Mouse (Mus musculus) gonadal fat pad, adult 2 months (tissue): ENCODE measurements around the gene Cmtm3. TPM values are rescaled to one million over a fixed set of nuclear protein-coding genes. Genes with fewer than 3 reads are reported as not detected.
A peak's percentile ranks its signal among the peaks of the same experiment; 100 is the strongest.

Experiments
- DNase-seq: peaks from one replicate; pipeline ENCODE4 v3.0.0-alpha.2; 2012; ENCODE audit warnings: low read depth
- polyA plus RNA-seq: library from polyadenylated mRNA; depleted of rRNA; stranded (reverse); fragments of >200 nt; gene quantifications from 2 replicates; pipeline ENCODE4 v1.2.3, GENCODE M21; 2012

Cmtm3 gene
- polyA plus RNA-seq, 1 experiment: 67.8 TPM

DNA sequence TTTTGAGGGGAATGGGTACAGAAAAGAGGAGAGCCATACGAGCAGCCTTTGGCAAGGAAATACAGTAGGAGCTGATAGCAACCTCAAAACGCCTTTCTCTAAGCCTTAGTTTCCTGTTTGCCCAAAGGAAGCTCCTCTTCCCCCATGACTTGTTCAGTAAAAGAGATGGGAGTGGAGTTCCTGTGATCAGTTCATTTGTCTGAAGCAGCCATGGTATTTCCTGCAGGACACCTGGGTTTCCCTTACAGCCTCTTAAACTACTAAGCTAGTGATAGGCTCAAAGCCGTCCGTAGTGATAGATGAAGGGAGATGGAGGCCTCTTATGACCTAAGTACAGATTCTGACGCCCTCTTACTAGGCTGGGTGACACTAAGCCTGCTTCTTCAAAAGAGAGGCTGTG is 3.2 kb downstream of the Cmtm3 start:
- no peak for DNase-seq

DNA sequence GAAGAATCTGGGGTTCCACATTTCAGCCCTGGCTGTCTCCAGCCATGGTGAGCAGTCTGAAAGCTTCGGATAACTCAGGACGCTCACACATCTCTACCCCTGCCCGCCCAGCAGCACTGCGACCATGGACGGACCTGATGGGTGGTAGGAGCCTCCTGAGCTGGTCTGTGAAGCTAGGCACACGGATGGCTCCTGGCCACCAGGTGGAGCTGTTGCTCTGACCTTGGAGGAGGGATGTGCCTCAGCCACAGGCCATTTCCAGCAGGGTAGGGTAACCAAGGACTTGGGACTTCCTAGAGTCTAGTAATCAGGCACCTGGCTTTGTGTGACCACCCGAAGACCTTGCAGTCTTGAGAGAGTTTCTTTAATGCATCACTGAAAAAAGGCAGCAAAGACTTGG is 4.7 kb downstream of the Cmtm3 start:
- no peak for DNase-seq

DNA sequence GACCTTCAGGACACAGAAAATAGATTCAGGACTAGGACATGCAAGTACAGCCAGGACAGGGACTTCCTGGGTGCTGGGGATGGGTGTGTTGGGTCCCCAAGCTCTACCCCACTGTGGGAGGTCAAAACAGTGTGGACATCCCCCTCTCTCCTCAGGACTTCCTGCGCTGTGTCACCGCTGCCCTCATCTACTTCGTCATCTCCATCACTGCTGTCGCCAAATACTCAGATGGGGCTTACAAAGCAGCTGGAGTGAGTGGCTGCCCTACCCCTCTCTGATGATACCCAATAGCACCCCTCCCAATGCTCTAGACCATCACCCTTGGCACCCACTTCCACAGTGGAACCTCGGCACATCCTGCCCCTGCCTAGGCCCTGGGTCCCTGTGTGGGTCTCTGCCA is 5.4 kb downstream of the Cmtm3 start:
- no peak for DNase-seq

DNA sequence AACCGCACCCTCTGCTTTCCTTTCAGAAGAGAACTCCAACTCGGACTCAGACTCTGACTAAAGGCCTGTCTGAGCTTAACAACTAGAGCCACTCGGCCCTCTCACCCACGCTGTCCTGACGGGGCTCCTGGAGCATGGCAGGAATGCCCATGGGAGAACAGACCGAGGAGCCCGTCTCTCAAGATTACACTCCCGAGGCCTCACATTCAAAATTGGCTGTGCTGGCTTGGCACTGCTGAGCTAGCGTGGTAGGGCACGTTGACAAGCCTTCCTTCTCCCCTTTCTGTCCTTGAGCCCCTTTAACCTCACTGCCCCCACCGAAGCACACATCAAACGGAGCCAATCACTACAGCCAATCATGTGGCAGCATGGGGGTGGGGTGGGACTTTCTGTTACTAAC is 7.5 kb downstream of the Cmtm3 start:
- no peak for DNase-seq

DNA sequence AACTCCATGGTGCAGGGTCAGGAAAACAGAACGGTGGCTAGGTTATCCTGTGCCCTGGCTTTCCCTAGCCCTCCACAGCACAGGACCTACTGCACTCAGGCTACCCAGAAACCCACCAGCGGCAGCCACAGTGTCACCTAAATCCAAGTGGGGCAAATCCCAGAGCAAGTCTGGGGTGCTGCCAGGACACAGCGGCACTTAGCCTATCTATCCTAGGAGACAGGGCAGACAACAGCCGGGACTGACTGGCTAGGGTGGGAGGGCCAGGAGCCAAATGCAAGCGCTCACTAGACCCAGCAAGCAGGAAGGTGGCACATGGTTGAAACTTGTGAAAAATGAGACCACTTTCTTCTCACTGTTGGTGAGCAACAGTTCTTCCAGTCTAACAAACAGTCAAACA is 9.8 kb downstream of the Cmtm3 start:
- DNase-seq: no peak

DNA sequence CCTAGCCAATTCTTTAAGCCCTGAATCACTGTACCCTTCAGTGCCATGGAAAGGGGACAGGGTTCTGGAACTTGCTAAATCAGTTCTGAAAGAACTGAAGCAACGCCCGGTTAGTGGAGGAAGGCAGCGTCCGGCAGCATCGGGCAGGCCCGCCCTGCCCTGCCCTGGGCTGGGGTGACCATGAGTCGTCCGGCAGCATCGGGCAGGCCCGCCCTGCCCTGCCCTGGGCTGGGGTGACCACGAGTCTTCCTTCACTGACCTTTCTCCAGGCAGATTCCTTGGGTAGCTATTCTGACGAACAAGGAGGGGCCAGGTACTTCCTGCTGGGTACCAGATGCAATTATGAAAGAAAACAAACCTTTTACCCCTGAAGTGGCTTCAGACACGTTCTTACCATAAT is 10.8 kb downstream of the Cmtm3 start:
- DNase-seq: no peak

DNA sequence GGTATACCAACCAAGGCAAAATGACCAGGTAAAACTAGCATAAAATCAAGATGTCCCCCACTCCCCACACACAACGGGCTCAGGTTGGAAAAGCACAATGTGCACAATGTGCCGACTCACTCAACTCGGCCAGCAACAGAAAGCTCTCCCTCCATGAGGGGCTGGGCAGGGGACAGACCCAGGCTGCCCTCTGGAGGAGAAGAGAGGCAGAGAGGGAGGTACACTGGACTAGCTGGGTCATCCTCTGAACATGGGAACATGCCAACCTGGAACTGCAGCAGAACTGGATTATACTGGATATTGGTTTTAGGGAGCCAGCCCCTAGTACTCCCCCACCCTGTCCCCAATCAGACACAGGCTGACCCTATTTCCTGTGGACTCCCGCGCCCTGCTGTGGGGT is 14.0 kb downstream of the Cmtm3 start:
- DNase-seq: no peak

DNA sequence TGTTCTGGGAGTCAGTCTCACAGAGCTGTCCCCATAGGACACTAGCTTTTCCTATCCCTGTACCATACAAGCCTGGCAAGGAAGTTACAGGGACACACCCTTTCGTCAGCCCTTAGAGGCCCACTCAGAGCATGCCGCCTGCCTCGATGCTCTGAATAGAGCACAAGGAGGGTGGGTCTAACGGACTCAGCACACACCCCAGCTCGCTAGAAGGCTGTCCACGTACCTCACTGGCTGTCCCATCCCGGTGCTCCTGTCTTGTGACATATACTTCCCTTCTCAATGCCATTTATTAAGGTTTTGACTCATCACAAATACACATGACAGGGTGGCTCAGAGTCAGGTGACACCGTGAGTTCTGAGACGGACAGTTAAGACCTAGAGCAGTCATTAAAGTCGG is 15.3 kb downstream of the Cmtm3 start:
- no peak for DNase-seq

DNA sequence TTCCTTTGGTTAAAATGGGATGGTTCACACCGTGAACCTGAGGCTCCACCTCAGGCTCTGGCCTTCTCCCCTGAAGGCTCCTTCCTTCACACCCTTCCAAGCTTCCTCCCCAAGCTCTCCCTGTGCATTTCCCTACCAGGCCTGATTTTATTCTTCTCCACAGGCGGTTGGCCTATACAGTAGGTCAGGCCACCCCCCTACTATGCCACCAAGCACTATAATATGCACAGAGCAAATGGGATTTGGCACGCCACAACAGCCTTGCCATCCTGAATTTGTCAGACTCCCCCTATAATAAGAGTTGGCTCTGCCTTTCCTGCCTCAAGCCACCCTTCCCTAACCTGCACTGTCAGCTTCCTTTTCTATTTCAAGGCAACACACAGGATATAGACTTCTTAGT is 19.4 kb downstream of the Cmtm3 start:
- DNase-seq: no peak

DNA sequence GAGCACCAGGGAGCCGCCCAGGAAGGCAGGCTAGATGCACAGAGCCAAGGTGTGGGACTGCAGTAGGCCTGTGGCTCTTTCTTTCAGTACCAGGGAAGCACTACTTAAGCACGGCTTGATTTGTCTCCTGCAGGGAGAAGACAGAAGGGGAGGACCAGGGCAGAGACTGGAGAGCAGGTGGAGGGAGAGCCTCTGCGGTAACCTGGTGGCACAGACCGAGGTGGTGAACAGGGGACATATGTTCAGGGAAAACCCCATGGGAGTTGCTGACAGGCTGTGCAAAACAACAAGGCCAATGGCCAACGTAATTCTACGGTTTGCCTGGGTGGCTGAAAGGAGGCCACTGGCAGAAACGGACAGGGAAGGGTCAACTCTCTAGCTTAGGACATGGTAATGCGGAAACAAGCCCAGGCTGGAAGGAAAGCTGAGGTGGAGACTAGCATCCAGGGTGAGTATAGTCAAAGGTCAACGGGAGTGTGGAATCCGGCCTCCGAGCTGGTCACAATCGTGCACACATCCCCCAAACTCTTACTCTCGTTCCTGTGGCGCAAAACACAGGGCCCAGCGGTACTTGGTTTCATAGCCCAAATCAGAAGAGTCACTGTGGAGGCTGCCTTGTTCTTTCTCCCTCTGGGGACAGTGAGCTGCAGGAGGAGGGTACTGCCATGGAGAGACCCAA is 20.7 kb downstream of the Cmtm3 start:
- no peak for DNase-seq

DNA sequence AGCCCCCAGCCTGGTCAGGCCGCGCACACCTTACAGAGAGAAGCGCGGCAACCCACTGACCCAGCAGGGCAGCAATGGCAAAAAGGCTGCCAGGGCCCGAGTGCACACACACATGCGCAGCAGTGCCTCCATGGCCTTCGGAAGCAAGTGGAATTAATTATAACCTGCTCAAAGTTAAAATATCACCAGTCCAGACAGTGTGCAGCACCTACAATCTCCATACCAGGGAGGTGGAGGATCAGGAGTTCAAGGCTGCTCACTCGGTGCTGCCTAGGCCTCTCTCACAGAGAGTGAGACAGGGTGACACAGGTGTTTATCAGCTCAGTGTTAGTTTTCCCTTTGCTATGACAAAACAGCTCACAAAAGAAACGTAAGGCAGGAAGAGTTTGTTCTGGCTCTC is 26.5 kb downstream of the Cmtm3 start:
- no peak for DNase-seq

DNA sequence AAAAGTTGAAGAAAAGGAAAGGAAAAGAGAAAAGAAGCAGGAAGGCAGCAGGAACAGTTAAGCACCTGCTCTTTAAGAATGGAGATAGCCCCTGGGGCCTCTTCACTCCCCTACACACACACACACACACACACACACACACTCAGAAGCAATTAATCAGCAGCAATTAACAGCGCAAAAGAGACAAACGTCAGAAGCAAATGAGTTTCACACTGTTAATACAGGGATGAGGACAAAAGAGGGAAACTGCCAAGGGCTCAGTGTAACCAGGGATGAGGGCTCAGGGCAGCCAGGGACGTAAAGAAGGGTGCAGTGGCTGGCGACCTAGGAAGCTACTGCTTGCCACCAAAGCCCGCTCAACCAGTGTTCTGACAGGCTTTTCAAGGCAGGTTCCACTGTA is 28.2 kb downstream of the Cmtm3 start:
- DNase-seq: no peak

DNA sequence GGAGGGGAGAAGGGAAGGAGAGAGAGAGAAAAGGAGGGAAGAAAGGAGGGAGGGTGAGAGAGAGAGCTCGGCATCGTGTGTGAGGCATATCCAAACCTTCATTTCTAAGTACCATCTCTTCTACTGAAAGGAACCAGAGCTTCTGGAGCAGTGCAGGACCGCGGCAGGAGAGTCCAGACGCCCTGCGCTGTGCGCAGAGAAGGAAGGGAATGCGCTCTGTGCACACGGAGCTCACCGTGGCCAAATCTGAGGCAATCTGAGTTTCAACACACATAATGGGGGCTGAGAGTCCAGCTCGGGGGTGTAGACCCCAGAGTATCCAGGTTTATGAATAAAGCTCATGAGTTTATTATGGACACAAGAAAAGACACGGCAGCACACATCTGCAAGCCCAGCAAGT is 30.4 kb downstream of the Cmtm3 start:
- DNase-seq: no peak

DNA sequence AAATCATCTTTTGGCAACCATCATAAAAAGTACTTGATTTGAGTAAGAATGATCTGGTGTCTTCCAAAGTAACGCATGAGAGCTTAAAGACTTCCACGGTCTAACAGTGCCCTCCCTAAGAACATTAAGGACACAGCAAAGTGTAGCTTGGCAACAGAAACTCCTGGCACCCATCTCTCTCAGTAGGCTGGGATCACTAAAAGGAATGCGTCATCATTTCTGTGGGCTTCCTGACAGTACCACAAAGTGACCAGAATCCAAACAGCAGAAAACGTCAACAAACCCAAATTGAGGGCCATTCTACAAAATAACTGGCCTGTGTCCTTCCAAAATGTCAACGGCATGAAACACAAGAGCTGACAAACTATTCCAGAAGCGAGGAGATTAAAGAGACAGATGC is 30.9 kb downstream of the Cmtm3 start:
- DNase-seq: no peak

DNA sequence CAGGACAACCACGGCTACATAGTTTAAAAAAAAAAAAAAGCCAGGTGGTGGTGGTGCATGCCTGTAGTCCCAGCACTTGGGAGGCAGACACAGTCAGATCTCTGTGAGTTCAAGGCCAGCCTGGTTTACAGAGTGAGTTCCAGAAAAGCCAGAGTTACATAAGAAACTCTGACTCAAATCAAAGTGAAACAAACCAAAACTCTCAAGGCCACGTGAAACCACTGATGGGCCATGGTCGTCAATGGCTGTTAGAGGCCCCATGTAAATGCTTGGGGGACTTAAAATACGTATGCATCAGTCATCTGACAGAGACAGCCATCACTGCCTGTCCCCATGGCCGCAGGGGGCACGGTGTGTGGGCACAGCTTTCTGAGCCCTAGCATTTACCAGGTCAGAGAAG is 31.9 kb downstream of the Cmtm3 start:
- no peak for DNase-seq

DNA sequence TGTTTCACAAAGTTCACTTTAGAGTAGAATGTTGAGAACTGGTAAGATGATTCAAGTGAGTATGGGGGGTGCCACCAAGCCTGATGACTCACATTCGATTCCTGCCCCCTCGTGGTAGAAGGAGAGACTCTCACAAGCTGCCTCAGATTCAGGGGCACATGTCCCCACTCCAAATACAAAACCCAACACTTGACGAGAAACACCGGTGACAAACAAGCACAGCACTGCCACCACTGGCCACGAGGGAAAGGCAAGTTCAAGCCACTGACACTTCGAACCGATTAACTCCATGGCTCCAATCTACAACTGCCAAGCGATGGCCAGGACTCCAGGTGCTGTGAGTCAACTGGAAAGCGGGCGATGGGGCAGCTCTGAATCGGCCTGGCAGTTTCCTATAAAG is 34.6 kb downstream of the Cmtm3 start:
- no peak for DNase-seq

DNA sequence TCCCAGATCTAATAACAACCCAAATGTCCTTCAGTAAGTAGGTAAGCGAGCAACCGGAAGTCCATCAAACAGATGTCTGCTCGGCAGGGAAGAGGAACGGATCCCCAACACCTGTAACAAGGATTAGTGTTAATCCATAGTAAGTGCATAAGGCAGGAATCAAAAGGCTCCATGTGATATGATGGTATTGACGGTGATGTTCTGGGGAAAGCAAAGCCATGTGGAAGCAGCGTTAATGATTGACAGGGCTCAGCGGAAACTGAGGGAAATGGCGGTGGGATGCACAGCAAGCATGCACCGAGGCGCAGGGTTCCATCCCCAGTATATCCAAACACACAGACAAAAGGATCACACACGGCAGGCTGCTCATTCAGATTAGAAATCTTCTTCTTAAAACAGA is 35.1 kb downstream of the Cmtm3 start:
- DNase-seq: no peak

DNA sequence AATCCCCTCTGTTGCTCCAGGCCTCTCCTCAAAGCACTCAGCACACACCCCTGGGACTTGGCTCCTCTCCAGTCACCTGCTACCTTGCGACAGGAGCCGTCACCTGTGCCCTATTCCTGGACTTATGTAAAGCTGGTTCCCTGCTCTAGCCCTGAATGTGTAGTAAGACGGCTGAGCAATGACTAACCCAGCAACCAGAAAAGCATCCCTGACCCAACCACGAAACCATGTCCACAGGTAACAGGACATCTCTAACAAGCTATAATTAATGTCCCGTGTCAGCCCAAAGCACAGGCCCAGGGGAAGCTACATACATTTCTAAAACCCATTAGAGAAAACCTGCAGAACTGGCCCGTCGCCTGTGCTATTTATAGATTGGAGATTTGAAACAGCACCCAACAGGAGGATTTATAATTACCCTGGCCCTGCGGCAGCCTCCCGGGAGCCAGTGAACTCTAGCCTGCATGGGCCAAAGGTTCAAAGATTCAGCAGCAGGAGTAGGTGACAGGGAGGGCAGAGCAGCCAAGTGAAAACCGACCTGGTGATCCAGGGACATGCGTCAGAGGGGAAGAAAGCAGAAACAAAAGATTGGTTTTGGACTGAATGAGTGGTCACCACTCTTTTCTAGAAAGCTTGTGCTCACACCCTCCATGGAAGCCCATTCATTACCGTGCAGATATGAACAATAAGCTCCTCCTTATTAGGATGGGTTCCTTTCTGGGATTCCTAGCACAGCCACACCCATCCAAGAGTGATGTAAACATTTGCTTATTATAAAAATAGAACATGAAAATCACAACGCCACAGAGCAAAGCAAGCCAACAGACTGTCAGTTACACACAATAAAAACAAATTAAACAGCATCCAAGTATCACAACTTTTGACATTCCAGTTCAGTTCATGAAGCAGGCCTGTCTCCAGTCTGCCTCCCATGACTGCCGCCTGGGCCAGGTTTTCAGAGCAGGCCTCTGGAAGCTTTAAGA is 35.9 kb downstream of the Cmtm3 start:
- peak; percentile 83 for DNase-seq

DNA sequence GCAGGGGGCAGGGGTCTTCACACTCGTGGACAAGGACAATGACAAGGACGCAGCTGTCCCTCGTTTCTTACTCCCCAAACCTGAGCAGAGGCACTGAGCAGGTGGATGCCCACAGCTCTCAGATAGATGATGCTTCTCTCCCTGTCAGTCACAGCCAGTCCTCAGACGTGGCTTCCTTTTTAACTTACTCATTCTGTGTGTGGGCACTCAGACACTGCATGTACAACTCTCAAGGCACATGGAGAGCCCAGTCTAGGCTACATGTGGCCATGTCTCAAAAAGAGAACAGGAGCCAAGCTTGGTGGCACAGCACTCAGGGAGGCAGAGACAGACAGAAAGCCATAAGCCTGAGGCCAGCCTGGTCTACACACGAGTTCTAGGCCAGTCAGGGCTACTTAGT is 36.7 kb downstream of the Cmtm3 start:
- no peak for DNase-seq

DNA sequence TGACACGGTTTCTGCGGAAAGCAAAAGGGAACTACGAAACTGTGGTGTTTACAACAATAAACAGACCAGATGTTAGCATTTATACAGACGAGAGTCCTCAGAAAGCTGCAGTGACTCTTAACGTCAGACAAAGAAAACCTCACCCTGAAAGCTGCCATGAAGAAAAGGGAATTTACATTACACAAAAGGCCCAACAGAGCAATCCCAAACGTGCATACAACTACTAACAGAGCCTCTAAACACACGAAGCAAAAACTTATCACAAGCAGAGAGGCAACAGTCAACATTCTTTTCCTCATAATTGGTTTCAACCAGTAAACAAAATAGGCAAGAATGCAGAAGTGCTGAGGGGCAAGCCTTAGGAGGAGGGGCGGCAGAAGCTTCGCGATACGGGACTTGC is 37.5 kb downstream of the Cmtm3 start:
- DNase-seq: no peak

DNA sequence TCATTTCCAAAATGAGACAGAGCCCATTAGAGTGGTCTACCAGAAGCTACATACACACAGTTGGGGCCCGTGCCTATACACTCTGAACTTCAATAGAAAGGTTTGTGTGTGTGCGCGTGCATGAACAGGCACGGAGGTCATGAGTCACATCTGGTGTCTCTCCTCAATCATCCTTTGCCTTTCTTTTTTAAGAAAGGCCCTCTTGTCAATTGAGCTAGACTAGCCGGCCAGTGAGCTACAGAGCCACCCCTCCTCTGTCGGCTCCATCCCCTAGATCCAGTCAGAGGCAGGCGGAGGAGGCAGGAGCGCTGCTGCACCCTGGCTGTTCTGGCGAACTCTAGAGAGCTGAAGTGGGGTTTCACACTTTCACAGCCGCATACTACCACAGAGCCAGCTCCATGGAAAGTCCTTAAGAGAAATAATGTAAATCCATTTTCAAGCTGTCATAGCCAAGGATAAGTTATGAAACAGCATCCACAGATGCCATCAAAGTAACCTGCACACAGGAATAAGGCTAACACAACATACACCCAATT is 40.2 kb downstream of the Cmtm3 start:
- DNase-seq: no peak

DNA sequence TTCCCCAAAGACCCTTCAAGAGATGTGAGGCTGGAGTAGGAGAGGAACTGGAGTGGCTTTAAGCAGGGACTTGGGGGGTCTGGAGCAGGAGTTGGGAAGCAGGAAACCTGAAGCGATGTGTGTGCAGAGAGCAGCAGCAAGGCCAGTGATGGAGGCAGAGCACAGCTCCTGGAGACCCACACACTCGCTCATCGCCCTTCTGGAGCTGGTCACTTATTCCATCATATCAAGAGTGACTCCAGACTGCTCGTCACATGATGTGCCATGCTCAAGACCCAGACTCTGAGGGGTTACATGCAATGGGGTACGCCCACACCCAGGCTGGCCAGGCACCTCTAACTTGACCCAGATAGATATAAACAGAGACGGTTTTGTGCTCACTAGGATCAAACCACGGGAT is 41.1 kb downstream of the Cmtm3 start:
- DNase-seq: no peak

DNA sequence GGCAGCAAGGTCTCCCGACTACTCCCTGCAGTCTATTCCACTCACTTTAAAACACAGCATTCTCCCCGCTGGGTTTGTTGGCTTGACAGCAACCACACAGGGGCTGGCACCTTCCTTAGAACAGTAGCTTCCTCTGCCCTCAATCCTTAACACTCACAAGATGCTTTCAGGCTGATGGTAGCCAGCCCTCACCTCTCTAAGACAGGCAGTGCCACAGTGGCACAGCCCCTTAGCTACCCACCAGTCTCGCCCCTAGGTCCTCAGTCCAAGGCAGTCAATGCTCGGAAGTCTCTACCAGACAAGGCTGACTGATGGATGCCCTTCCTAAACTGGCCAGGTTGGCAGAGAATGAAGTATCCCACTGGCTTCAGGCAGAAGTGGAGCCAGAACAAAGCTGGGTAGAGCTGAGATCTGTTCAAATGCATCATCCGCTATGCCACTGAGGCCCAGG is 41.8 kb downstream of the Cmtm3 start:
- DNase-seq: no peak
